Mouse (Mus musculus) cortical plate, adult 2 months (tissue): ENCODE data around the gene Ccdc24.

Experiments used
- CTCF ChIP-seq: fragments of 200-500 bp; IDR thresholded peaks from 2 replicates; pipeline ENCODE4 v1.5.1; 2011; ENCODE audit warnings: mild to moderate bottlenecking, control low read depth, low read length; ENCODE audit not compliant: insufficient read depth; ENCODE audit errors: extremely low read depth
- POLR2A ChIP-seq: fragments of 200-500 bp; IDR thresholded peaks from 2 replicates; pipeline ENCODE4 v1.6.1; 2011; ENCODE audit warnings: mild to moderate bottlenecking, low read length, control low read depth; ENCODE audit not compliant: insufficient read depth; ENCODE audit errors: extremely low read depth

GRCm38 (mm10) chr4:117921358-117921757 lies 49.0 kb upstream of the Ccdc24 start:
- TF ChIP-seq POLR2A (no peak), CTCF (no peak)
